Mouse (Mus musculus): ENCODE results near the gene Bcl7c.
A peak's percentile ranks its signal among the peaks of the same experiment; 100 is the strongest.
"Not testable (repeated sequence)": the region's sequence is repeated elsewhere in the genome, so short reads cannot be mapped to it uniquely, and the experiment has no call there.

The Bcl7c gene

DNA sequence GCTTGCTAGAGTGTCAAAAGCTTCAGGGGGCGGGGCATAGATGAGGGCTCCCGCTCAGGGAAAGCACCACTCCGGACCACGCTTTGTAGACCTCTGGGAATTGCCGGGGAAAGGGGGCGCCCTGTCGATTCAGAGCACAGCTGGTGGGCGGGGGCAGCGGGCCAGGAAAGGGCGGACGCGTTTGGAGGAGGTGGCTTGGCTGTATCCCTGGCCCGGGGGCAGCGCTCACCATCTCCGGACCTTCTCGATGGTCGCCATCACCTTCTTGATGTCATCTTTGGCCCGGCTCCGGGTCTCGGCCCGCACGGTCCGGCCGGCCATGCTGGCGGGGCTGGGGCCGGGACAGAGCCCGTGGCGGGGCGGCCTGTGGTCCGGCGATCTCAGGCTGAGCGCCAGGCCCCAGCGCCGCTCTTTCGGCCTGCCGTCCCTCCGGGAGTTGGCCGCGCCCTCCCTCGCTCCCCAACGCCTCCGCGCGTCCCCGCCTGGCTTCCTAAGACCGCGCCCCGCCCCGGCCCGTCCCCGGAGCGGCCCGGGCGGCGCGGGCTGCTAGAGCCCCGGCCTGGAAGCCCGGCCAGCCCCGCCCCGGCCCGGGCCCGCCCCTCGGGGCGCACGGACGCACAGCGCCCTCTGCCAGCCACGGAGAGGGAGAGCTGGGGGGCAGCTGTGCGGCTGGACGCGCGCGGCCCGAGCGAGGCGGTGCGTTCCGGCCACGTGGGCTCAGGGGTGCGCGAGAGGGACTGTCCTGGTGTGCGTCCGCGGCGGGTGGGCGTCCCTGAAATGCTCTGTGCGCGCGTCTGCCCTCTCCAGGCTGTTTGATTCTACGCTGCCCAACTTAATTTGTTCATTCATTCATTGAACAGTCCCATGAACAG is at the start of gene Bcl7c:
Gene Bcl7c (minus strand): TSS at position 727 of the 872 bp plus-strand sequence.
- DNase-seq, result peak; percentile 90

GRCm38 (mm10) chr7:127753741-127754140 is 45.0 kb upstream of the Bcl7c start:
- DNase-seq, result no peak

DNA sequence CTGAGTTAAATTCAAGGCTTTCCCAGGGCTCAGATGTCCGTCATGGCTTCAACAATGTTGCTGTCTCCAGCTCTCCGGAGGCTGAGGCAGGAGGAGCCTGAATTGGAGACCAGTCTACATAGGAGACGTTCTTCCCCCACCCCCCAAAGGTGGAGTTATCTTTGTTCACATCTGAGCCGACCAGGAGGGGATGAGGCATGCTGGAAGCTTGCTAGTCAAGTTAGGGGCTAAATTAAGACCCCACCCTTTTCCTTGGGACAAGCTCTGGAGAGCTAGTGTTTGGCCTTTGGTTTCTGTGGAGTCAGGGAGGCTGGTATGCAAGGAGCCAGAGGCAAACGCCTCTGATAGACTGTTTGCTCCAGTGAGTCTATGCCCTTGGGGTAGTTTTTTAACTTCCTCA is 44.4 kb upstream of the Bcl7c start:
- DNase-seq, result no peak

DNA sequence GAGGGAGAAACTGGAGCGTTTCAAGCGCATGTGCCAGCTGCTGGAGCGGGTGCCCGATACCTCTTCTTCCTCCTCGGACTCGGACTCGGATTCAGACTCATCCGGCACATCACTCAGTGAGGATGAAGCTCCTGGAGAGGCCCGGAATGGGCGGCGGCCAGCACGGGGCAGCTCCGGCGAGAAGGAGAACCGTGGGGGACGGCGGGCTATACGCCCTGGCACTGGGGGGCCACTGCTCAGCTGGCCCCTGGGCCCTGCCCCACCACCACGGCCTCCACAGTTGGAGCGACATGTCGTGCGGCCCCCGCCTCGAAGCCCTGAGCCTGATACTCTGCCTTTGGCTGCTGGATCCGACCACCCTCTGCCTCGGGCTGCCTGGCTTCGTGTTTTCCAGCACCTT is 43.3 kb upstream of the Bcl7c start:
- DNase-seq, result no peak

- DNase-seq, result no peak
Observed at GRCm38 (mm10) chr7:127751619-127752018, 42.9 kb upstream of the Bcl7c start.

DNA sequence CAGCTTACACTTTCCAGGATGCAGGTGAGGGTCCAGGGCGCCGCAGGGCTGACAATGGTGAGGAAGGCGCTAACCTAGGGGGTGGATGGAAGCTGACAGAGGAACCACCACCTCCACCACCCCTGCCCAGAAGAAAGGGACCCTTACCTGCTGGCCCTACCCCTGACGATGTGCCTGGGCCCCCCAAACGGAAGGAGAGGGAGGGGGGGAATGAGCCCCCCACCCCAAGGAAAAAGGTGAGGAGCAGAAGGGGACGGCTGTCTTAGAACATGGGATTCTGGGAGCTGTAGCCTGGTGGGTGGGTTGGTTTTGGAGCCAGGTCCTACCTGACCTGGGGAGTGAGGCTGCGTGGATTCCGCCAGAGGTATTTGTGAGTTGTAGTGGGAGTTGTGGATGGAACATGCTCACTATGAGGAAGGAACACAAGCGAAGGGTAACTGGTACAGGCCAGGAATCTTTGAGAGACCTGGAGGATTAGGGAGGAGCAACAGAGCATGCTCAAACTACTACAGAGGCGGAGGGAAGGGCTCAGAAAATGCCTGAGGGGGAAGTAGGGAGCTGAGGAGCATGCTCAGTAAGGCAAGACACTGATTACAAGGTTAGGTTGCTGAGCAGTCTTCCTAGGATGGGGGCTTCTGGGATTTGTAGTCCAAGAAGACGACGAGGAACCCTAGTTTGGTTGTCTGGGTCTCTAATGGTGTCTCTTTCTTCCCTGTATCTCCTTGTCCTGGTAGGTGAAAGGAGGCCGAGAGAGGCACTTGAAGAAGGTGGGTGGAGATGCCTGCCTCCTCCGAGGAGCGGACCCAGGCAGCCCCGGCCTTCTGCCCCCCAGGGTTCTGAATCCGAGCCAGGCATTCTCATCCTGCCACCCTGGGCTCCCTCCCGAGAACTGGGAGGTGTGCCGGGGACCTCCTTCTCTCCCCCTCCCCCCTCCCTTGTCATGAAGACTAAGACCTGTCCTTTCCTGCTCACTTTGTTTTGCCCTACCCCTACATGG is 41.7 kb upstream of the Bcl7c start:
- DNase-seq, result no peak

DNA sequence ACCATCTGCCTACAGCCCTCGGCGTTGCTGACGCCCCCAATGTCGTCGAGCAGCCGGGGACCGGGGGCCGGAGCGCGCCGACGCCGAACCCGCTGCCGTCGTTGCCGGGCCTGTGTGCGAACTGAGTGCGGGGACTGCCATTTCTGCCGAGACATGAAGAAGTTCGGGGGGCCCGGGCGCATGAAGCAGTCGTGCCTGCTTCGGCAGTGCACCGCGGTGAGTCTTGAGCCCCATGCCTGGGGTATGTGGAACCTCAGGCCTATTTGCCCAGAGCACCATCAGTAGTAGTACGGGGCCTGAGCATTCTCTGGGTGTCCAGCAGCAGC is 39.5 kb upstream of the Bcl7c start:
- no peak for DNase-seq

- DNase-seq, result no peak
Observed at GRCm38 (mm10) chr7:127747559-127748234, 39.0 kb upstream of the Bcl7c start.

DNA sequence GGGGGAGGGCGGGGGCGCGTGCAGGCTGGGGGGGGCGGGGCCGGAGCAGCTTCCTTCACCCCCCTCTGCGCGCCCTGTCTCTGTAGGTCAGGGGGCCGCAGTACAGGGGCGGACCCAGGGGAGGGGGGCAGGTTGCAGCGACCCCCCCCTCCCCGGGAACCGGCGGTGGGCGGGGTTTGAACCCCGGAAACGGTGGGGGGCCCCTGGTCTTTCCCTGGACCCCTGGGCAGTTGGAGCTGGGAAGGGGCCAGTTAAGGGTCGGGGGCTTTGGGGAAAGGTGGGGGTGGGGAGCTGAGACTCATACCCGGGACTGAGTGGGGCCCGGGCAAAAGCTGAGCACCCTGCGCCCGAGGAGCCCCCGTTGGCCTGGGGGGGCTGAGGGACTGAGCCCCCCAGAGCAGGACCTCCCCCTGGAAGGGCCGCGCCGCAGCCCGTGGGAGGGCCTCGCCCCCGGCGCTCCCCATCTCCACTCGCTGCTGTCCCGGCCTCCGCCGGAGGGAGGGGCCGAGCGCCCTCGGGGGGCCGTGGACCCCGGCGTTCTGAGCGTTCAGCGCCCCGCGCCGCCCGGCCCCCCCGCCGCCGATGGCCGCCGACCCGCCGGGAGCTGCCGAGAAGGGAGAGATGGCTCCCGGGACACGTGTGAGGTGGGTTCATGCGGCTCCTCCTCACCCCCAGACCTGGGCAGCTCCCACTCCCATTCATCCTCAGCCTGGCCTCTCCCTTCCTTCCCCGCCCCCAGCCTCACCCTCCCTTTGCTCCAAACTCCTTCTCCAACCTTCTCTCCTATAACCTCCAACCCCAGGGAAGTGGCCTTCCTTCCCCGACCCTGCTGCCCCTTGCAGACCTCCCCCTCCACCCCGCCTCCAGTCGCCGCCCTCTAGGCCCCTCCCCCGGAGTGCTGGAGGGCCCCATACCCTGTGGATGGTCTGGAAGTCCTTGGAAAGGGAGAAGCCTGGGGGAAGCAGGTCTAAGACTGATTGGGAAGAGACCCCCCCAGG is 38.1 kb upstream of the Bcl7c start:
- DNase-seq, result no peak

DNA sequence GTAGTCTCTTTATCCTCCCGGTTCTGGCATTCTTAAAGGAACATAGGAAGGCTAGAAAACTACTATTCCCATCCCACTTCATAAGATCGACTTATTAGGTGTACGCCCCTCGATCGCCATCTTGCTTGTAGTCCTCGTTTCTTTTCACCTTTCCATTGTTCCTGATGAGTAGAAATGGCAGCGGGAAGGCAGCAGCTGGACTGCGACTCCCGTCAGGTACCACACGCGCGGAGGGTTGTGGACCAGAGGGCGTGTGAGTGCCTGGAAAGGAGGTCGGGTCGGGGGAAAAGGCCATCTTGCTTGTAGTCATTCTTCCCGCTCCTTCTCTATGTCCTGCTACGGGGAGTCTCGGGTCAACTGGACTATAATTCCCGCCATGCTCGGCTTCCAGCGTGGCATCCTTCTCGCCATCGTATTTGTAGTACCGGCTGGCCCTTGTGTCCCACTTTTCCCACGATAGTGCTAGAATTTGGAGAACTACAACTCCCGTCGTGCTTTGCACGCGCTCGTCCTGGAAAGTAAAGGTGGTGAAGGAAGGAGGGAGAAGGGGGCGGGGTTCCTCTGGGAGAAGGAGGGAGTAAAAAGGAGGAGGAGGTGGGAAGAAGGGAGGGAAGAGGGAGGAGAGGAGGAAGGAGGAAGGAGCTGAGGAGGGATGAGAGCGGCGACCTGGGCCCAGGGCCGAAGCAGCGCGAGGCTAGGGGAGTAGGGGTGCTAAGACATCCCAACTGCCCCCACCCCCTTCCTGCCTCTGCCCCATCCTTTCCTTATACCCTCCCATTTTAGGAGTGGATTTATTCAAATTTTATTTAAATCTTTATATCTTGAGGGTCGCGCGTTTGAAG is 37.1 kb upstream of the Bcl7c start:
- peak; percentile 94 for DNase-seq

GRCm38 (mm10) chr7:127745251-127745651 is 36.5 kb upstream of the Bcl7c start:
- peak; percentile 93 for DNase-seq

- DNase-seq, result peak; percentile 83
Observed at GRCm38 (mm10) chr7:127744366-127745045, 35.8 kb upstream of the Bcl7c start, which contains the start of gene Fbxl19. TSS of gene Fbxl19 (plus strand) at chr7:127744543.

- not testable (repeated sequence) for DNase-seq
Observed at GRCm38 (mm10) chr7:127732066-127732465, 23.3 kb upstream of the Bcl7c start, which contains the start of gene Ctf2. TSS of gene Ctf2 (minus strand) at chr7:127732166.

DNA sequence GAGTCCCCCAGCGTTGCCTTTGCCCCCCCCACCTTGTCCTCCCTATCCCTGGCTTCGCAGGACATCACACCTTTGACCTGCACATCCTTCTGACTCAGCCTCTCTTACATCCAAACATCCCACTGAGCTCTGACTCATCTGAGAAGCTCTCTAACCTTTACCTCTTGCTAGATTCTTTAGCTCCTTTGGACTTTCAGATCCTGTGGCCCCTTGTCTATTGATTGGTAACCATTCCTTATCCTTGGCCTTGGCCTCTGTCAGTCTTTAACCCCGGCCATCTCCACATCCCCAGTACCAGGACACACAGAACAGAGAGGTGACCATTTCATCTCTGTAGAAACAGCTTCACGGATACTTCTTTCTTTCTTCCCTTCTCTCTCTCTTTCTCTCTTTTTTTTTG is 21.4 kb upstream of the Bcl7c start:
- DNase-seq, result no peak

GRCm38 (mm10) chr7:127727898-127728297 is 19.2 kb upstream of the Bcl7c start:
- no peak for DNase-seq

DNA sequence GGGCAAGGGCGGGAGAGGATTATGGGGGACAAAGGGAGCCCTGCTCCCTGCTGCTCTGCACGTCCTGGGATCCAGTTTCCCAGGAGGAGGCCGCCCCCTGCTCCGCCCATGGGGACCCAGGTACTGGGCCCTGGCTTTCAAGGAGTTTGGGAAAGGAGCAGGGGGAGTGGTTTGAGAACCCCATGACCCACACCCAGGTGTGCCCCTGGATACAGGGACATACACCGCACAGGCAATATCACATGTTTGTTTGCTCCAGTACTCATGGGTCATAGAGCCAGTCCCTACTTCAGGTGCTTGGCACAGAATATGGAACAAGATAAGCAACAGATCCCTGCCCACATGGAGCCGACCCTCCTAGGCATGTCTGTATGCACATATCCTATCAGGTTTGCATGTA is 17.2 kb upstream of the Bcl7c start:
- no peak for DNase-seq

GRCm38 (mm10) chr7:127725490-127725889 is 16.8 kb upstream of the Bcl7c start:
- no peak for DNase-seq

DNA sequence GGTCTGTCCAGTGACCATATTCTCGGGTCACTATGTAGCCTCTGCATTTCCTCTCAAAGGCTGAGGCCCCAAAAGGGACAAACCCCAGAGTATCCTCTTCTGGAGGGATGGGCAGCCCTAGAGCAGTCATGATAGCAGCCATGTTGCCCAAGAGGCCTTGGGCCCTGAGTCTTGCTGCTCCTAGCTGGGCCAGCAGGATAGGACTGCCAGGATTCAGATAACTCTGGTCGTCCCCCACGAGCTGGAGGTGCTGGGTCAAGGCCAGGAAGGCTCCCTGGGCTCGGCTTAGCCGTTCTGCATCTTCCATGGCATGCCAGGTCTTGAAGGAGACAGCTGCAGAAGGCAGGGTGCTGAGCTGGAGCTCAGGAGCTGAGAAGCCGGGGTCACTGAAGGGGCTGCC is 10.5 kb upstream of the Bcl7c start:
- no peak for DNase-seq

- DNase-seq, result no peak
Observed at GRCm38 (mm10) chr7:127718339-127718738, 9.6 kb upstream of the Bcl7c start.

GRCm38 (mm10) chr7:127716992-127717391 is 8.3 kb upstream of the Bcl7c start:
- peak; percentile 83 for DNase-seq
